ENCODE assay signal across 23 mouse cellular contexts in the genomic region with DNA sequence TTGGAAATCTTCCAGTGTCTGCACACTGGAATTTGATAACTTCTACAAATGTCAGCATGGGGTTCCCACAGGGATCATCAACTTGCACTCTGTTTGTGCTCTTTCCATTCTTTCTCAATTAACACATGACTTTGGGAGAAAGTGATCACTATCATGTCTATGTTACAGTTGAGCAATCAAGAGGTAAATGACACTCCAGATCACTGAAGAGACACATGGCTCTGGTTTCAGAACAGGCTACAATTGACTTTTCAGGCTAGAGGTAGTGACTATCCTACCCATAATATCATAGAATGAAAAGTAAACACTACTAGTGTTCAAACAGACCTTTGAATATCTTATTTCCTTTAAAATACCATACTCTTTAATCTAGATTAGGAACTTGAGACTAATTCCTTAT.
"Had no signal": no experiment of that assay in that cellular context is flagged by ENCODE, and none has a peak within 500 bp of the region (broad histone marks: within the 10 kb centered on the region; RNA-seq: fewer than 3 reads in every experiment).

No protein-coding gene starts in this region.

- H3K36me3 ChIP-seq: heart, embryonic 13.5 days; heart, embryonic 15.5 days; hindbrain, embryonic 13.5 days; hindbrain, embryonic 15.5 days; limb, embryonic 13.5 days; limb, embryonic 15.5 days; liver, embryonic 12.5 days had no signal

- DNase-seq: gastrocnemius, postnatal 14 days; gastrocnemius, postnatal 36 days; heart, adult 11 months; heart, adult 2 months; heart, postnatal 14 days; heart, postnatal 36 days; kidney, adult 18-20 months; kidney, postnatal 10 days; layer of hippocampus, adult 9-11 months; layer of hippocampus, postnatal 36 days; left cerebral cortex, postnatal 4 days; lung, adult 18-20 months had no signal

- H3K4me1 ChIP-seq: heart, embryonic 13.5 days; heart, embryonic 15.5 days; hindbrain, embryonic 13.5 days; hindbrain, embryonic 15.5 days; limb, embryonic 13.5 days; limb, embryonic 15.5 days; liver, embryonic 12.5 days had no signal

- H3K9ac ChIP-seq: heart, embryonic 13.5 days; heart, embryonic 15.5 days; hindbrain, embryonic 13.5 days; hindbrain, embryonic 15.5 days; limb, embryonic 13.5 days; limb, embryonic 15.5 days; liver, embryonic 12.5 days; liver, embryonic 14.5 days had no signal

- H3K27me3 ChIP-seq: heart, embryonic 13.5 days; heart, embryonic 15.5 days; hindbrain, embryonic 13.5 days; hindbrain, embryonic 15.5 days; limb, embryonic 13.5 days; limb, embryonic 15.5 days; liver, embryonic 12.5 days had no signal

- ATAC-seq: hindbrain, postnatal 0 days; intestine, embryonic 16.5 days; liver, embryonic 12.5 days had no signal

- H3K4me3 ChIP-seq: heart, adult 2 months; heart, embryonic 13.5 days; heart, embryonic 15.5 days; hindbrain, embryonic 13.5 days; hindbrain, embryonic 15.5 days; limb, embryonic 13.5 days; limb, embryonic 15.5 days; liver, embryonic 12.5 days had no signal

- H3K9me3 ChIP-seq: heart, embryonic 13.5 days; heart, embryonic 15.5 days; hindbrain, embryonic 13.5 days; hindbrain, embryonic 15.5 days; limb, embryonic 13.5 days; limb, embryonic 15.5 days; liver, embryonic 12.5 days had no signal

- H3K27ac ChIP-seq: heart, adult 2 months; heart, embryonic 13.5 days; heart, embryonic 15.5 days; hindbrain, embryonic 13.5 days; hindbrain, embryonic 15.5 days; hindbrain, postnatal 0 days; limb, embryonic 13.5 days; limb, embryonic 15.5 days; liver, embryonic 12.5 days; liver, embryonic 14.5 days had no signal

- H3K4me2 ChIP-seq: heart, embryonic 11.5 days; heart, embryonic 13.5 days; heart, embryonic 15.5 days; hindbrain, embryonic 13.5 days; hindbrain, embryonic 15.5 days; limb, embryonic 13.5 days; limb, embryonic 15.5 days; liver, embryonic 12.5 days had no signal
